Mouse (Mus musculus): ENCODE measurements around the gene Gm26965.
"Not testable (repeated sequence)": the region's sequence is repeated elsewhere in the genome, so short reads cannot be mapped to it uniquely, and the experiment has no call there.

Gm26965 gene

DNA sequence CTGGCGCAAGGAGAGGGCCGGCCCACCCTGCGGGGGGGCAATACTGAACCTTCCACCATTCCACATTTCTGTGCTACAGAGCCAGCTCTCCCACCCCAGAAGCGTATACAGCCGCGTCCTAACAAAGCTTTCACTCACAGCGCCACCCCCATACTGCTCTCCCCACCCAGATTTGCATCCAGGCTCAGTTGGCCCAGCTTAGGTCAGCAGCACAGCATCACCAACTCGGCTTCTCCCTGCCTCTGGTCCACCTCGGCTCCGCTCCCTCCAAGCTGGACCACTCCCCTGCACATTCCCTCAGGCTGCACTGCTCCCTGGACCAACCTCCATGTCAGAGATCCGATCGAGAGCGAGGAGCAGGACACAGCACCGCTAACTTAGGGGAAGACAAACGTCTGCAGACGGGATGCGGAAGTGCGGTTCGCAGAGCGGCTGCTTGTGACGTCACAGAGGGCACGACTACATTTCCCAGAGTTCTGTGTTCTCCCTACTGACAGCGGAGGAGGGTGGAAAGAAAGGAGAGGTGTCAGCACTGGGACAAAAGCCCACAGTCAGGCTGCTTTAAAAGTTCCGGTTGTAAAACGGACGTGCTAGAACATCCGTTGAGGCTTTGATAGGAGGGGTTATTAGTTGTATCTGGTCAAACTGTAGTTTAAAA lies at the start of gene Gm26965, which contains the start of gene Zfp87:
Gm26965 (minus strand) TSS at position 399 of the 658 bp plus-strand sequence.
Zfp87 (minus strand) TSS at position 425 of the 658 bp plus-strand sequence.
- DNase-seq (ENCODE audit: extremely low read depth, insufficient read length, low spot score): peak; percentile 88

DNA sequence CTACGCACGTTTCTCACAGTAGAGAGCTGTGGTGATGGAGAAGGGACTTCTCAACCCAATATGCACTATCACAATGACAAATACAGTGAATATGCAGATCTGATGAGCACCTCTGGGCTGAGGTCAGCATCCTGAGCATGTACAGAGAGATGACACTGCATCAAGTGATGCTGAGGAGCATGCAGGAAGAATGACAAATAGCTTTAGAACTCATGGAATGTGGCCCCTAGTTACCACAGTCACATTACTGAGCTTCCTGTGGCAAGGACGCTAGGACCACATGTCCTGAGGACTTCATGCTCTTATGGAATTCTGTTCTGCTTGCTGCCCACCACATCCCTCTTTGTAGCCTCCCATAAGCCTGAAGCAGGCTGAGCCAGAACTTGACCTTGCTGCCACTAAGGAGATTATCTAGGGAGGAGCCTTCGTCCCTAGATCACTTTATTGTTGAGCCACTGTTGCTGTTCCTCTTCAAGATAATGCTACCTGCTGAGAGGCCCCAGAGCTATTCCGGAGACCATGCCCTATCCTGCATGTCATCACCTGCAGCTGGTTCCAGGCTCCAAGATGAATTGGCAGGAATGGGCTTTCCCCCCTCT lies 46.7 kb upstream of the Gm26965 start:
- DNase-seq (ENCODE audit: extremely low read depth, insufficient read length, low spot score): peak; percentile 35

DNA sequence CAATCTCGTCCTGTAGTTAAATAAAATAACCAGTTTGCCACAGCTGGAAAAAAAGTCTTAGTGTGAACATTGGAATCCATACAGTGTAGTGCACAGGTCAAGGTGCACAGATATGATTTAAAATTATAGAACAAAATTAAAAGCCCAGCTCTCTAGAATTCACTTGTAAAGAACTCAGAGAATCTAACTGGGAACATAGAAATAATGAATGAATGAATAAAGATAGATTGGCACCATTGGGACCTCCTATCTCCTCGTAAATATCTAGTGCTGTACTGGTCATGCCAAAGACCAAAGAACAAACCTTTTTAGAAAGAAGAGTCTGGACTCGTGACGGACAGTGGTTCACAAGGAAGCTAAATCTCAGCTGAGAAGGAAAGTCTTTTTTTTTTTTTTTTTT lies 27.8 kb upstream of the Gm26965 start, which contains the start of gene Zfp748:
Zfp748 (minus strand) TSS at position 101 of the 400 bp plus-strand sequence.
- no peak for DNase-seq (ENCODE audit: extremely low read depth, insufficient read length, low spot score)

DNA sequence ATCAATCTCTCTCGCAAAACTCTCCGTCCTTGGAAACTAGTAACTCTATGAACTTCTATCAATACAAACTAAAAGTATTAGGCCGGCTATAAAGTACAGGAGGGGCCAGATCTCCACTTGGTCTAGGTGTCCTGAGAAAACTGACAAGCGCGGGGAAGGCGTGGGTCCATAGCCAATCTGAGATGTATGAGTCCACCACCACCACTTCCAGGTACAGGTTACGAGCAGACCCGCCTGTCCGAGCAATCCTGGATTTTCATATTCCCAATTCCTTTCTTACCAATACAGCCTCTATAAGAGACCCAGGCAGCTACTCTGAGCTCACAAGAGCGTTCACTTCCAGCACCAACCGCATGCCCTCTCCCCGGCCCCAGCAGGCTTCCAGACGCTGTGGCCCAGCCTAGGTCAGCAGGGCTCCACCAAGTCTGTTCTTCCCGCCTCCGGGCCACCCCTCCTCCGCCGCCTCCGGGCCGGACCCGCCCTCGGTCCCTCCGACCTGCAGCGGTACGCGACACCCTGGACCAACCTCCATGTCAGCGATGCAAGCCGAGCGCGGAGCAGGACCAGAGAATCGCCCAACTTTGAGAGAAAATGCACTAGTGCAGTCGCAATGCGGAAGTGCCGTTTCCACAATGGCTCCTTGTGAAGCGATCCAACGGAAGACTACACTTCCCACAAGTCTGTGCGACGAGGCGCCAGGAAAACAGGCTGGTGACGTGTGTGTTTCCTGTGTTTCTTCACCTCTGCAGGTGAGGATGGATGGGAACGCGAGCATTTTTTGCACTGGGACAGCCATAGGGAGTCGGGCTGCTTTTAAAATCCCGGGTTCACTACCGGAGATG lies 26.8 kb upstream of the Gm26965 start:
- DNase-seq (ENCODE audit: extremely low read depth, insufficient read length, low spot score): peak; percentile 89

DNA sequence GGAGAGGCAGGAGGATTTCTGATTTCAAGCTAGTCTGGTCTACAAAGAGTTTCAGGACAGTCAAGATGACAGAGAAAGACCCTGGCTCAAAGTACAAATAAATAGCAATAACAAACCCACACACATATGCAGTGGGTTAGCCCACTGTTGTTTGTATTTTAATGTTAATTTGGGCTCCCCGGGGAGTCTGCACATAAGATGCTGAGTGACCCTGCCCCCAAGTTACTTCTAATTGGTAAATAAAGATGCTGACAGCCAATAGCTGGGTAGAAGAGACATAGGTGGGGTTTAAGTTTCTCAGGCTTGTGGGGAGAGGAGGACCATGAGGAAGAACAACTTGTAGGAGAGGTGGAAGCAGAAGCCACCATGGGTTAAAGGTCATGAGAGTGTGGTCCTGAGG lies 20.0 kb upstream of the Gm26965 start:
- DNase-seq (ENCODE audit: extremely low read depth, insufficient read length, low spot score): no peak

DNA sequence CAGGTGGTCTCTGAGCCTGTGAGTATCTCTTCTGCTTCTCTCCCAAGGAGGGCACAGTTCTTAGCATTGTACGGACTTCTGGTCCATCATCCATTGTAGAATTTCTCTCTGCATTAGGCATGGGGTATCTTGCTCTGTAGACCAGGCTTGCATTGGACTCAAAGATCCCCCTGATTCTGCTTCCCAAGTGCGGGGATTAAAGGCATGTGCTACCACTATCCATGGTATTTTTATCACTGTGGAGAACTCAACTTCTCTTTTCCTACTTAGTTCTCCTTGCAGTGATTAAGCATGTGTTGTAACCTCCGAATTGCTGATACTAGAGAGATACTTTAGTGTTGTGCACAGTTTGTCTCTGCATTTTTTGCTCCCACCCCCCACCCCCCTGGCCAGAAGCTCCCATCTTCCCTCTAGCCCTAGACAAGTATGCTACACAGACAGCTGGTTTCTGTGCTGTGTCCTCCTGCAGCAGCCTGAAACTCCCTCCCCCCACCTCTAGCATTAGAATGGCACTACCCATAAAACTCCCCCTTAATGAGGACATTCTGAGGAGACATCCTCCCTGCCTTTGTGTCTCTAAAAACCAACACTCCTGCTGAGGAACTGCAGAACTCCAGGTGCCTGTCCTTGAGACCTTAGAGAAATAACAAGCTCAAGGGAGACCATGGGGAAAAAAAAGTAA lies 1.2 kb upstream of the Gm26965 start:
- DNase-seq (ENCODE audit: extremely low read depth, insufficient read length, low spot score): no peak

DNA sequence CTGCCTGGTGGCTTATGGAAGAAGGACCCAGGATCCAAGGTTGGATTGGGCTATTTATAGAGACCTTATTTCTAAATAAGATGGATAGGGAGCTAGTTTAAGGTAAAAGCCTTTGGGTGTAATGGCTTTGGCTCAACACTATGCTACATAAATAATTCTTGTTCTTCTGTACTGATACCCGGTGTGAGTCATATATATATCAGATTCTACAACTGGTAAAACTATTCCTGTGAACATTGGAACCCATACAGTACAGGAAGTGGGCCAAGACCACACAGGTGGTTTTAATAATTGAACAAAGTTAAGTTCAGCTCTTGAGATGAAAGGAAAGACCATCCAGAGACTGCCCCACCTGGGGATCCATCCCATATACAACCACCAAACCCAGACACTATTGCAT lies 25.0 kb downstream of the Gm26965 start:
- DNase-seq (ENCODE audit: extremely low read depth, insufficient read length, low spot score): no peak

DNA sequence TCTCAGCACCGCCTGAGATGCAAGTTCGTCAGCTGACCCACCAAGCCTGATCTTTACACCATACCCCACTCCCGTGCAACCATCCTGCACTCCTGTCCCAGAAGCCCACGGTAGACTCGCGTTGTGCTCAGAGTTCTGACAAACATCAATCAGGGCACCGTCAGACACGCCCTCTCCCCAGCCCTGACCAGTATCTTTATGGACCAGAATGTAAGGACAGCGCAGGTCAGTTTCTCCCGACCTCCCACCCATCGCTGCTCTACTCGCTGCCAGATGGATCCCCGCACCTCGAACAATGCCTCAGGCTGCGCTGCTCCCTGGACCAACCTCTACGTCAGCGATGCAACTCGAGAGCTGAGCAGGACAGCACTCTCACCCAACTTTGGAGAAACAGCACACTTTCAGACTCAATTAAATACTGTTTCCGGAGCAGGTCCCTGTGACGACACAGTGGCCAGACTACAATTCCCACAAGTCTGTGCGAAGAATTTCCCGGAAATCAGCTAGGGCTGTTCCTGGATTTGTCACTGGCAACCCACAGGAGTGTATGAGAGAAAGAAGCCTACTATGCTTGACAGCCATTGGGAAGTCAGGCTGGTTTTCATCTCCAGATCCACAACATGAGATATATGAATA lies 25.7 kb downstream of the Gm26965 start, which contains the start of gene Zfp58:
Zfp58 (minus strand) TSS at position 472 of the 636 bp plus-strand sequence.
- DNase-seq (ENCODE audit: extremely low read depth, insufficient read length, low spot score): peak; percentile 74

DNA sequence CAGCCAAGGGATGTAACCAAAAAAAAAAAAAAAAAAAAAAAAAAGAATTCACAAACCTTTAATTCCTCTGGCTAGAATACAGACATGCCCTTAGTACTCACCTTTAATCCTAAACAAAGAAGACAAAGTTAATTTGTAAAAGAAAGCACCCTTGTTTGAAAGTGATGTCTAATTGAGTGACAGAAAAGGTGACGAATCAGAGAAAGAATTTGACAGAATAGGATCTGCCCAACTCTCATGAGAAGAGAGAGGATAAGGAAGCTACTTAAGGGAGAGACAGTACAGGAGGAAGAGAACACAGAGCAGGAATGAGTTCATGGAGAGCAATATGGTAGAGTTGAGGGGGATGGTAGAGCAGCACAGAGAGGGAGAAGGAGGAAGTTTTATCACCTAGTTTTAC lies 30.3 kb downstream of the Gm26965 start:
- DNase-seq (ENCODE audit: extremely low read depth, insufficient read length, low spot score): no peak

DNA sequence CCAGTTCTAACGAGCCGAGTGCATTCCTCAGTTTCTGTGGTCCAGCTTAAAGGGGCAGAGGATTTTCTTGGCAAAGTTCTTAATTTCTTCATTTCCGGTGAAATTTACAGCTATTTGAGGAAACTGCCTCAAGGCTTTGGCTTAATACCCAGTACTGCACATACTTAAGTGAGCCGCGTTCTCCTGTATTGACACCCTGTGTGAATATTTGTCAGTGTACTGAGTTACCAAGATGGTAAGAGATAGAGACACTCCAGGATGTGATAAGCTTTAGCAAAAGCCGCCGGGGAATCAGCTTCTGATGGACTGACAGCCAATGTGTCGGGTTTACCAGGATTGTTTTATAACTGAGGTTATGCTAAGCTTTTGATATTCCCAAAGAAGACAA lies 41.5 kb downstream of the Gm26965 start:
- no peak for DNase-seq (ENCODE audit: extremely low read depth, insufficient read length, low spot score)

DNA sequence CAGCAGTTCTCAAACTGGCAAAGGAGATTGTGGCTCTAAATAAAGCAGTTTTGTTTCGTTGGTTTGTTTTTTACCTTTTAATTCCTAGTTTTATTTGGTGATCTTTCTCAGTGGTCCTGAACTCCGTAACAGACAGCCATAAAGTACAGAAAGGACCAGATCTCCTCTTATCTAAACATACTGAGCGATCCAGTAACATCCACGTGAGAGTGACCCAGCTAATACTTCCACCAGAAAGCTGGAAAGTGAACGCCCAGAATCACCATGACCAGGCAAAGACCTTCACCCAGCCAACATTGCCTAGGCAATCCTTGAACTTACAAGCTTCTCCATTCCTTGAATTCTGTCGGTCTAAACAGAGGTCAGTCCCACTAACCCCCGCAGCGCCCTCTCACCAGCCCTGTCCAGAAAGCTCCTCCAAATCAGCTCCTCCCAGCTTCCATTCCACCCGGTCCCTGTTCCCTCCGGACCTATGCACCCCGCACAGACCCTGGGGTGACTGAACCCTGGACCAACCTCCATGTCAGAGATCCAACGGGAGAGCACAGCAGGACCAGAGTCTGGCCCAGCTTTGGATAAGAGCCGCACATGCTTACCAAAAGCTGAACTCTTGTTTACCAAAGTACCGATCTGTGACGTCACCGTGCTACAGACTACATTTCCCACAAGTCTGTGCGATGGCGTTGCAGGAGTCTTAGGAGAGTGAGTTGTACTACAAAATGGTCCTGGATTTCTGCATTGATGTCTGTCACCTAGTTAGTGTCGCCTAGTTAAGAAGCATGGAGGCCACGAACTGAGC lies 42.1 kb downstream of the Gm26965 start, which contains the start of gene Zfp874b:
Zfp874b (minus strand) TSS at position 634 of the 799 bp plus-strand sequence.
- peak; percentile 84 for DNase-seq (ENCODE audit: extremely low read depth, insufficient read length, low spot score)

DNA sequence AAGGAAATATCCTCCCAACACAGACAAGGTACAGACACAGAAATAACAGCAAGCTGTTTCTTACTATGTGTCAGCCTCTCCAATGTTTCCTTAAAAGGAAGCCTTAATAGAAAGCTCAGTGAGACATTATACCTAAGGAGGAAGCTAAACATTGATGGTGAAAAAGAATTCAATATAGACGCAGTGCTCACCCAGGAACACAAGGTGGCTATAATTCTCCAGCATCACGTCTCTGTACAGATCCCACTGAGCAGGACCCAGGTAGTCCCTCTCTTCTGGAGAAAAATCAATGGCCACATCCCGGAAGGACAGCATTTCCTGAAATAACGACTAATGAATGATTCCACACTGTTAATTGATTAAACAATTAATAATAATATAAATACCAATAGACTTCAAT lies 44.4 kb downstream of the Gm26965 start:
- no peak for DNase-seq (ENCODE audit: extremely low read depth, insufficient read length, low spot score)

DNA sequence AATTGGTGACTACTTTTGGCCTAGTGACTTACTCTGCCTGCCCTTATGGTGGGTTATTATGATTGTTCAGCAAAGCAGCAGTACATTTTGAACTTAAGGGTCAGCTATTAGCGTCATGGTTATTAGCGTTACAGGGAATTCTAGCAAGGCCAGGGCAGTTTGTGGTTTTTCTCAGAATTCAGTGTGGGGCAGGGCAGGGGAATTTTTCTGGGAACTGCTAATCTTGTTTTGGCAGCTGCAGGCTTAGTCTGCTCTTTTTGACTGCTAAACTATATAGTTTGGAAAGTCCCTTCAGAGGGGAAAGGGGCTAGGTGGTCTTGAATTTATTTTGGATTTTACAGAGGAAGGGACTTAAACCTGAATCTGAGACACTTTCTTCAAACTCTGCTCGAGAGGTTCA lies 56.7 kb downstream of the Gm26965 start:
- DNase-seq (ENCODE audit: extremely low read depth, insufficient read length, low spot score): no peak

DNA sequence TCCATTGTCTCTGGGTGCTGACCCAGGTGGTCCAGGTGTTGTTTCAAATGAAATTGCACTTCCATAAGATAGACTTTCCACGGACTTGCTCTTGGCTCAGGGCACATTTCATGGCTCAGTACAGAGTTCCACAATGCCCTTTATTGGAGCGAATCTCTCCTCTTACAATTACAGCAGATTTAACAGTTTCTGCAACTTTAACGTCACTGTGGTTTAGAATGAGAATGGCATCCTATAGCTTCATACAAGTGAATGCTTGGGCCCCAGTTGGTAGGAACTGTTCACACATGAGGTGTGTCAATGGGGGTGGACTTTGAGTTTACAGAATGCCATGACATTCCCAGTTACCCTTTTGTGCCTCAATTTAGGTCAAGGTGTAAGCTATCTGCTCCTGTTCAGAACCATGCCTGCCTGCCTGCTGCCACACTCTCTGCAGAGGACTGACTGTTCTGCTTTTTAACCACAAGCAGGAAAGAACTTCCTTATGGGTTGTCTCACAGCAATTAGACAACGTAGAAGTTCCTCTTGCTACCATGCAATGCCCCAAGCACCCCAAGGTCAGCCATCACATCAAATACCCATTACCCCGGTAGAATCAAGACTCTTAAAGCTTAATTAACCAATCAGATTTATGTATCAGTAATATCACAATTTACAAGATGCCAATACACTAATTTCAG lies 62.3 kb downstream of the Gm26965 start:
- DNase-seq (ENCODE audit: extremely low read depth, insufficient read length, low spot score): not testable (repeated sequence)

DNA sequence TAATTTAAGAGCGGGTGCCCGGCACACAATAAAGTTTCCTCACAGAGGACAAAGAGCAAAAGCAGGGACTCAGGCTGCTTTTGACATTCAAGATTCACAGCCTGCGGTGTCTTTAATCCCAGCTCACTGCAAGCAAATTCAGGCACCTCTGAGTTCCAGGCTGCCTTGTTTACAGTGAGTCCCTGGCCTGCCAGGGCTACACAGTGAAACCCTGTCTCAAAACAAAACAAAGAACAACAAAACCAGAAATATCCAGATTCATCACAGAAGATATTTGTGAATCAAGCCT lies 74.0 kb downstream of the Gm26965 start:
- DNase-seq (ENCODE audit: extremely low read depth, insufficient read length, low spot score): no peak

DNA sequence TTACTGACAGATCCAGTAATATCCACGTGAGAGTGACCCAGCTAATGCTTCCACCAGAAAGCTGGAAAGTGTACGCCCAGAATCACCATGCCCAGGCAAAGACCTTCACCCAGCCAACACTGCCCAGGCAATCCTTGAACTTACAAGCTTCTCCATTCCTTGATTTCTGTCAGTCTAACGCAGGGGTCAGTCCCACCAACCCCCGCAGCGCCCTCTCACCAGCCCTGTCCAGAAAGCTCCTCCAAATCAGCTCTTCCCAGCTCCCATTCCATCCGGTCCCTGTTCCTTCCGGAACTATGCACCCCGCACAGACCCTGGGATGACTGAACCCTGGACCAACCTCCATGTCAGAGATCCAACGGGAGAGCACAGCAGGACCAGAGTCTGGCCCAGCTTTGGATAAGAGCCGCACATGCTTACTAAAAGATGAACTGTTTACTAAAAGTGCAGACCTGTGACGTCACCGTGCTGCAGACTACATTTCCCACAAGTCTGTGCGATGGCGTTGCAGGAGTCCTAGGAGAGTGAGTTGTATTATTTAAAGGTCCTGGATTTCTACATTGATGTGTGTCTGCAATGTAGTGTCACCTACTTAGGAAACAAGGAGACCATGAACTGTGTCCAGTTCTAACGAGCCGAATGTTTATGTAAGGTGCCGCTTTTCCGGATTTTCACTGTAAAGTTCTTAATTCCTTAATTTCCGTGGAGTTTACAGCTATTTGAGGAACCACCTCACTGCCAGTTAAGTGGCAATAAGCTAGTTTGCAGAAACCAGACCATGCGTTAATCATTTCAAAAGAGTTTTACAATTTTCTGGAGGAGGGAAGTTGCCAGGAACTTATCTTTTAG lies 74.6 kb downstream of the Gm26965 start, which contains the start of gene Zfp874a:
Zfp874a (minus strand) TSS at position 453 of the 849 bp plus-strand sequence.
- DNase-seq (ENCODE audit: extremely low read depth, insufficient read length, low spot score): peak; percentile 72
